Mouse (Mus musculus): Measurements from ENCODE around the gene Slc5a4a. TPM values are rescaled to one million over a fixed set of nuclear protein-coding genes. Genes with fewer than 3 reads are reported as not detected.

Gene Slc5a4a
- polyA plus RNA-seq, 1 experiment, result not detected

DNA sequence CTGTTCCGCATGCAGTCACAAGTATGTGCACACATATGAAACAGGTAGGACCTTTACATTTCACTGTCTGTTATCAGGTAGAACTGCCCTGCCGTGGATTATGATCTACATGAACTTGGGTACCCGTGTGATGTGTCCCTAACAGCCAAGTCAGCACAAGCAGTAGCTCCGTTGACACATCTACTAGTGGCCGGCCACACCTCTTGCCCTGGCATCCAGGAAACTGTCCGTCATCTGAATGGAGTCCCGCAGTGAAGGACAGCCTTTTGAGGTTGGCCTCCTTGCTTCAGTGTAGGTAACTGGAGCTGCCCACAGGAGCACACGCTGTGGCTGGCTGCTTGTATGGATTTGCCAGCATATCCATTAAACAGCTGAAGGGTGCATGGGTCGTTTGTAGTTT lies 71.0 kb downstream of the Slc5a4a start:
- no peak overlapping the region for H3K27ac ChIP-seq (ENCODE audit: insufficient read depth, low read length)
- TF ChIP-seq POLR2A (IDR thresholded peaks at IDR 0.05; ENCODE audit: borderline replicate concordance, insufficient read depth, low read length) (no peak), CTCF (IDR thresholded peaks at IDR 0.05; ENCODE audit: borderline replicate concordance, insufficient read depth, low read depth, low read length) (no peak)
- H3K4me3 ChIP-seq (replicated peaks; ENCODE audit: insufficient read depth, low read depth, low read length), result no peak overlapping the region
- no peaks in the 10 kb centered on the region for H3K27me3 ChIP-seq (ENCODE audit: control insufficient read depth, insufficient read depth, low read length)
- no peak for DNase-seq
- no peaks in the 10 kb centered on the region for H3K4me1 ChIP-seq (ENCODE audit: control insufficient read depth, insufficient read depth, low read length)
- 72% methylated on average over 9 of the region's 9 CpGs for WGBS

GRCm38 (mm10) chr10:76225944-76226343 lies 78.7 kb downstream of the Slc5a4a start:
- Histone ChIP-seq H3K4me3 (replicated peaks; ENCODE audit: insufficient read depth, low read depth, low read length) (no peak overlapping the region), H3K4me1 (ENCODE audit: control insufficient read depth, insufficient read depth, low read length) (no peaks in the 10 kb centered on the region), H3K27ac (ENCODE audit: insufficient read depth, low read length) (no peak overlapping the region), H3K27me3 (ENCODE audit: control insufficient read depth, insufficient read depth, low read length) (no peaks in the 10 kb centered on the region)
- no peak for DNase-seq
- WGBS, result 96% methylated on average over 11 of the region's 11 CpGs
- no peak for TF ChIP-seq CTCF (IDR thresholded peaks at IDR 0.05; ENCODE audit: borderline replicate concordance, insufficient read depth, low read depth, low read length)
- no peak for TF ChIP-seq POLR2A (IDR thresholded peaks at IDR 0.05; ENCODE audit: borderline replicate concordance, insufficient read depth, low read length)

GRCm38 (mm10) chr10:76229627-76230026 lies 82.4 kb downstream of the Slc5a4a start:
- Histone ChIP-seq H3K27me3 (ENCODE audit: control insufficient read depth, insufficient read depth, low read length) (no peaks in the 10 kb centered on the region), H3K4me1 (ENCODE audit: control insufficient read depth, insufficient read depth, low read length) (no peaks in the 10 kb centered on the region), H3K27ac (ENCODE audit: insufficient read depth, low read length) (no peak overlapping the region), H3K4me3 (replicated peaks; ENCODE audit: insufficient read depth, low read depth, low read length) (no peak overlapping the region)
- WGBS, result 88% methylated on average over 1 of the region's 1 CpGs
- TF ChIP-seq CTCF (IDR thresholded peaks at IDR 0.05; ENCODE audit: borderline replicate concordance, insufficient read depth, low read depth, low read length) (no peak), POLR2A (IDR thresholded peaks at IDR 0.05; ENCODE audit: borderline replicate concordance, insufficient read depth, low read length) (no peak)
- no peak for DNase-seq

GRCm38 (mm10) chr10:76237341-76238225 lies 90.3 kb downstream of the Slc5a4a start, which contains the start of gene Prmt2:
Prmt2 (minus strand) TSS chr10:76237865.
- Histone ChIP-seq H3K27me3 (ENCODE audit: control insufficient read depth, insufficient read depth, low read length) (no peaks in the 10 kb centered on the region), H3K4me1 (ENCODE audit: control insufficient read depth, insufficient read depth, low read length) (no peaks in the 10 kb centered on the region), H3K27ac (ENCODE audit: insufficient read depth, low read length) (no peak within 1 kb of the TSS), H3K4me3 (replicated peaks; ENCODE audit: insufficient read depth, low read depth, low read length) (peak within 1 kb of the TSS; percentile 95)
- under 1% methylated on average over 47 of the region's 47 CpGs for WGBS
- peak; percentile 87 to 88 for DNase-seq
- peak; percentile 11; the same call in 1 of the 2 replicates for TF ChIP-seq CTCF (IDR thresholded peaks at IDR 0.05; ENCODE audit: borderline replicate concordance, insufficient read depth, low read depth, low read length)
- TF ChIP-seq POLR2A (IDR thresholded peaks at IDR 0.05; ENCODE audit: borderline replicate concordance, insufficient read depth, low read length), result peak; percentile 51; the same call in 1 of the 2 replicates

Other genes with a start within 250 kb of the Slc5a4a start
- 78.5 and 82.1 TPM in 2 replicates for gene Smarcb1, start 225.8 kb upstream of the Slc5a4a start, polyA plus RNA-seq (2012; rRNA removed)
- gene Chchd10, start 214.3 kb upstream of the Slc5a4a start, polyA plus RNA-seq (2012; rRNA removed), result 567 and 609 TPM in 2 replicates
- gene Mmp11, start 211.0 kb upstream of the Slc5a4a start, polyA plus RNA-seq (2012; rRNA removed), result 2.3 and 3.0 TPM in 2 replicates
- gene Gm867, start 206.8 kb upstream of the Slc5a4a start, polyA plus RNA-seq (2012; rRNA removed), result 0.54 and 0.70 TPM in 2 replicates
- gene Vpreb3, start 204.4 kb upstream of the Slc5a4a start, polyA plus RNA-seq (2012; rRNA removed), result 0.21 and 1.00 TPM in 2 replicates
- 0.08 TPM in 1 of 2 replicates, not detected in the other for gene Gm5134, start 192.9 kb upstream of the Slc5a4a start, polyA plus RNA-seq (2012; rRNA removed)
- gene Zfp280b, start 114.8 kb upstream of the Slc5a4a start, polyA plus RNA-seq (2012; rRNA removed), result 17.9 and 18.1 TPM in 2 replicates
- not detected in 2 replicates for gene Slc5a4b, start 36.5 kb upstream of the Slc5a4a start, polyA plus RNA-seq (2012; rRNA removed)
- 75.5 and 81.4 TPM in 2 replicates for gene Prmt2, start 90.4 kb downstream of the Slc5a4a start, polyA plus RNA-seq (2012; rRNA removed)
- 739 and 790 TPM in 2 replicates for gene S100b, start 106.4 kb downstream of the Slc5a4a start, polyA plus RNA-seq (2012; rRNA removed)
- gene Dip2a, start 197.8 kb downstream of the Slc5a4a start, polyA plus RNA-seq (2012; rRNA removed), result 68.2 and 80.4 TPM in 2 replicates